Mouse (Mus musculus) forebrain, embryonic 11.5 days (tissue): ENCODE measurements at regions not wholly inside any gene's neighbourhood (a gene's known extent, or its start where the extent isn't known, plus 50 kb on each side); places are given as distances from the start of the nearest gene placed in this dataset.

ENCODE experiments used
- ATAC-seq: fragments of 200-750 bp; cut with Nextera tagmentation; replicated peaks from 2 replicates; pipeline ENCODE4 v1.8.0; 2017; ENCODE audit warnings: moderate TSS enrichment; ENCODE audit not compliant: low FRiP score
- DNase-seq: peaks from one replicate; pipeline ENCODE4 v3.0.0-alpha.2; 2017; ENCODE audit warnings: low spot score
- H3K27ac ChIP-seq: fragments of 300-500 bp; sonication (generic); 2 replicates; pipeline ENCODE4 v1.5.1; 2014; ENCODE audit warnings: low read depth, low read length
- H3K27me3 ChIP-seq: fragments of 300-500 bp; sonication (generic); 2 replicates; pipeline ENCODE4 v1.6.1; 2014; ENCODE audit warnings: mild to moderate bottlenecking, low read length, mixed read lengths; ENCODE audit not compliant: control insufficient read depth, insufficient read depth
- H3K36me3 ChIP-seq: fragments of 300-500 bp; sonication (generic); 2 replicates; pipeline ENCODE4 v1.6.1; 2014; ENCODE audit warnings: mild to moderate bottlenecking, low read length, moderate library complexity, mixed read lengths; ENCODE audit not compliant: control insufficient read depth, insufficient read depth
- H3K4me1 ChIP-seq: fragments of 300-500 bp; sonication (generic); replicated peaks from 2 replicates; pipeline ENCODE4 v1.6.1; 2014; ENCODE audit warnings: low read length, mixed read lengths; ENCODE audit not compliant: control insufficient read depth, insufficient read depth
- H3K4me2 ChIP-seq: fragments of 300-500 bp; sonication (generic); 2 replicates; pipeline ENCODE4 v1.6.1; 2014; ENCODE audit warnings: low read depth, mild to moderate bottlenecking, low read length, moderate library complexity, mixed read lengths; ENCODE audit not compliant: severe bottlenecking
- H3K4me3 ChIP-seq: fragments of 300-500 bp; sonication (generic); 2 replicates; pipeline ENCODE4 v1.5.1; 2014; ENCODE audit warnings: low read depth, low read length
- H3K9ac ChIP-seq: fragments of 300-500 bp; sonication (generic); 2 replicates; pipeline ENCODE4 v1.6.1; 2014; ENCODE audit warnings: low read length
- H3K9me3 ChIP-seq: fragments of 300-500 bp; sonication (generic); 2 replicates; pipeline ENCODE4 v1.6.1; 2016; ENCODE audit warnings: low read length, mixed read lengths; ENCODE audit not compliant: control insufficient read depth
- WGBS: fragments of 180-500 bp; shearing (Covaris S2); extraction: QIAGEN DNeasy Blood & Tissue Kit; methylation state at CpG from one replicate; pipeline ENCODE4 v1.1.7; 2014; 5-methylcytosine and 5-hydroxymethylcytosine counted together

GRCm38 (mm10) chr13:115400706-115401215, 299.0 kb upstream of the Itga1 start:
- no peak overlapping the region for H3K9ac ChIP-seq
- H3K9me3 ChIP-seq = no peaks in the 10 kb centered on the region
- H3K27me3 ChIP-seq = no peaks in the 10 kb centered on the region
- DNase-seq (no peak), ATAC-seq (no peak)
- no peak overlapping the region for H3K27ac ChIP-seq
- H3K4me2 ChIP-seq = no peak overlapping the region
- no peaks in the 10 kb centered on the region for H3K4me1 ChIP-seq
- 55% methylated on average over 4 of the region's 4 CpGs for WGBS
- no peak overlapping the region for H3K4me3 ChIP-seq
- H3K36me3 ChIP-seq = no peaks in the 10 kb centered on the region

DNA sequence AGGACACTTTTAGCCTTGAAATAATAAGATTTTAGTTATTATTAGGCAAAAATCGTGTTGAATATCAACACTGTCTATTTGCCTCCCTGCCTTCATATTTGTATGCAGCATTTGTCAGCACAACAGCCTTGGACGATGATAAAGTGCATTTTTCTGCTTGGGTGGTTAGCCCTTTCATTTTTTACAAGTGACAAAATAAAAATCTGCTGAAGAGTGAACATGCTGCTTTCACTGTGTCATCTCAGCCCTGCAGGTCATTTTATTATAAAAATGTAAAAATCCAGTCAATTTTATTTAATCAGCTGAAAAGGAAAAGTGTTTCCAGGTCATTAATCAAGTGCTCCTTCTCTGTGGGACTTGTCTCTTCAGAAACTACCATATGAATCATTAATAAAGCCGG, 277.9 kb upstream of the Itga1 start:
- ATAC-seq = no peak
- no peaks in the 10 kb centered on the region for H3K4me1 ChIP-seq

DNA sequence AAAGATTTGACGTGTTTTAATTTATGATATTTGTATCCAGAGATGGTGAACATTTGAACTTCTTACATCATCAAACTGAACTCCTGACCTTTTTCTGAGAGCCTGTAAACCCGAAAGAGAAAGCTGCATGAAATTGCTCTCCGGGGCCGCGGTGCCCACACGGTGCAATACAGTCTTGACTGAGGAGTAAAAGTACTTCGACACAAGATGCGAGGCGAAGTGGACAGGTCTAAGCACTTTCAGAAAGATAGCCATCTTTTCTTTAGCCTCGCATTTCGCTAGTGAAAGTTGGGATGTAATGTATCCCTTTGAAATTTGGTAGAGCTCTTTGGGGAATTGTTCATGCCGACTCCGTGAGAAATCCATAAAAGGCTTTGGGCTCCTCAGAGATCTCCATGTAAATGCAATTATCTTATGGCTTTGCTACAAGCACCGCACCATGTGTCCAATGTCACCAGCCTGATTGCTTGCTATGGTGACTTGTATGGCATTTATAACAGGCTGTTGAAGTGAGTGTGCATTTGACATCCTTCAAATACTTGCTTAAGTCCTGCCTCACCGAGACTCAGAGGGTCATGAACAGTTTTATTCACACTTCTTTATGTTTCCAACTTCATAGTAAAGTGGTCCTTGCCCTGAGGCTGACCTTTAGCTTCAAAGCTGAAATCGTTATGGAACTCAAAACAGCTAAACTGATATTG, 274.6 kb upstream of the Itga1 start:
- no peaks in the 10 kb centered on the region for H3K36me3 ChIP-seq
- H3K27me3 ChIP-seq = no peaks in the 10 kb centered on the region
- ATAC-seq (no peak), DNase-seq (no peak)
- no peaks in the 10 kb centered on the region for H3K4me1 ChIP-seq
- no peak overlapping the region for H3K27ac ChIP-seq
- no peak overlapping the region for H3K4me3 ChIP-seq
- no peaks in the 10 kb centered on the region for H3K9me3 ChIP-seq
- no peak overlapping the region for H3K4me2 ChIP-seq
- WGBS = 82% methylated on average over 16 of the region's 16 CpGs
- no peak overlapping the region for H3K9ac ChIP-seq

More for the DNA sequence above, 277.9 kb upstream of the Itga1 start:
- H3K4me3 ChIP-seq = no peak overlapping the region
- DNase-seq = no peak
- 66% methylated on average over 3 of the region's 3 CpGs for WGBS
- no peaks in the 10 kb centered on the region for H3K9me3 ChIP-seq
- no peaks in the 10 kb centered on the region for H3K36me3 ChIP-seq
- H3K4me2 ChIP-seq = no peak overlapping the region
- no peak overlapping the region for H3K27ac ChIP-seq
- H3K27me3 ChIP-seq = no peaks in the 10 kb centered on the region
- H3K9ac ChIP-seq = no peak overlapping the region

- no peak for DNase-seq
- 89% methylated on average over 8 of the region's 8 CpGs for WGBS
- Histone ChIP-seq H3K4me3 (no peak overlapping the region), H3K27me3 (no peaks in the 10 kb centered on the region), H3K9me3 (no peaks in the 10 kb centered on the region), H3K4me2 (no peak overlapping the region), H3K27ac (no peak overlapping the region), H3K4me1 (no peaks in the 10 kb centered on the region), H3K36me3 (no peaks in the 10 kb centered on the region), H3K9ac (no peak overlapping the region)
- ATAC-seq = no peak
Measured at GRCm38 (mm10) chr13:115361457-115361856, 259.7 kb upstream of the Itga1 start.

DNA sequence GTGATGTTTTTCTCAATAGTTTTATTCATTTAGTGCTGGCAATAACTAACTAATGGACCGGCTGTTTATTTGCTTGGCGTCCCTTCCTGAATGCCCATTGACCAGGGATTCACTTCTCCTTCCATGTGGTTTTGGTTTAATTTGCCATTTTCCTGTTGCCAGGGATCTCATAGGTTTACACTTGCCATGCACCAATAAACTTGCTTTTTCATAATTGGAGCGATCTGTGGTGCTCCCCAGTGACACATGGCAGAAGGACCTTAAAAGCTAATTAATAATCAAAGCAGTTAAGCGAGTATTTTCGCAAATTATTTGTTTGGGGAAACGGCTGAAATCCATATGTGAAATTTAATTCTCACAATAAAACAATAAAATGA, 245.2 kb upstream of the Itga1 start:
- 85% methylated on average over 6 of the region's 6 CpGs for WGBS
- Histone ChIP-seq H3K9me3 (no peaks in the 10 kb centered on the region), H3K4me2 (no peak overlapping the region), H3K27ac (no peak overlapping the region), H3K4me3 (no peak overlapping the region), H3K27me3 (no peaks in the 10 kb centered on the region), H3K4me1 (no peaks in the 10 kb centered on the region), H3K36me3 (no peaks in the 10 kb centered on the region), H3K9ac (no peak overlapping the region)
- DNase-seq (no peak), ATAC-seq (no peak)

- no peaks in the 10 kb centered on the region for H3K4me1 ChIP-seq
- WGBS = 90% methylated on average over 20 of the region's 20 CpGs
- DNase-seq = no peak
- no peaks in the 10 kb centered on the region for H3K36me3 ChIP-seq
- H3K27me3 ChIP-seq = no peaks in the 10 kb centered on the region
- no peaks in the 10 kb centered on the region for H3K9me3 ChIP-seq
- no peak for ATAC-seq
- no peak overlapping the region for H3K27ac ChIP-seq
- H3K9ac ChIP-seq = no peak overlapping the region
- H3K4me2 ChIP-seq = no peak overlapping the region
- no peak overlapping the region for H3K4me3 ChIP-seq
Measured at GRCm38 (mm10) chr13:115346115-115347021, 244.6 kb upstream of the Itga1 start.

DNA sequence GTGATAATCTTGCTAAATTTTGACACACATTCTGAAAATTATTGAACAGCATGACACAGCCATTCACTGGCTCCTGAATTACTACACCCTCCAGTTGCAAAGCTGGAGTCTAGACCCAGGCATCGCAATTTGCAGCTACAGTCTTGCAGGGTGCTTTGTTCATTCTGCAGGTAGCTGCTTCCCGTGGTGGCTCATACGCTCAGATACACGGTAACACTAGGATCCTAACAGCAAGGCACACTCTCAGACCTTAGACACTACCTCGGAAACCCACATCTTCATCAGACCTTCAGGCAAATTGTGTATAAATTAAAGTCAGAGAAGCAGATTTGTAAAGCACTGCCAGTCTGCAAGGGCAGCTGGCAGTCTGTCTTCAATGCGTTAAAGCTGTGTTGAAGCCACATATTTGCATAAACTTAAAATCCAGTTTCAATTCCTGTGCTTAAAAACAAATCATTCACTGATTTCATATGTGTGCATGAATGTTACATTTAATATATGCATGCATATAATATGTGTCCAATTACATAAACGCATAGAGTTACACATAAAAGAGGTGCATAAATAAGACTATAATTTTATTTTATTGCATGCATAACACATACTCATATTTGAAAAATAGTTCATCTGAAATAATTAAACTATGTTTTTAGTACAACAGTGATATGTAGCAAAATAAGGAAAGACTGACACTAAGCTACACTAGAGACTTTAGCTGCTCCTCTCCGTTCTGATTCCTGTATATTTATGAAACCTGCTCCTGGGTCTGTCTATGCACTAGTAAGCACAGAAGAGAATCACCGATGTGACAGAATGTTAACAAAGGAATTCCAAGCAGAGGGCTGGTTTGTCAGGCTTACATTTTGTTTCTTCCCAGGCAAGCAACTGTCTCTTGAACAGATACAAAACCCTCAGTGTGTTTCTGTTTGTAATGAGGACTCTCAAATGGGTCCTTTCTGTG, 227.5 kb upstream of the Itga1 start:
- Histone ChIP-seq H3K9me3 (no peaks in the 10 kb centered on the region), H3K27ac (no peak overlapping the region), H3K4me3 (no peak overlapping the region), H3K36me3 (no peaks in the 10 kb centered on the region), H3K4me1 (no peaks in the 10 kb centered on the region), H3K27me3 (no peaks in the 10 kb centered on the region), H3K9ac (no peak overlapping the region), H3K4me2 (no peak overlapping the region)
- ATAC-seq (0 out of 2 replicates have a peak, but pooled peaks have one; percentile 13), DNase-seq (no peak)
- WGBS = 56% methylated on average over 9 of the region's 9 CpGs

DNA sequence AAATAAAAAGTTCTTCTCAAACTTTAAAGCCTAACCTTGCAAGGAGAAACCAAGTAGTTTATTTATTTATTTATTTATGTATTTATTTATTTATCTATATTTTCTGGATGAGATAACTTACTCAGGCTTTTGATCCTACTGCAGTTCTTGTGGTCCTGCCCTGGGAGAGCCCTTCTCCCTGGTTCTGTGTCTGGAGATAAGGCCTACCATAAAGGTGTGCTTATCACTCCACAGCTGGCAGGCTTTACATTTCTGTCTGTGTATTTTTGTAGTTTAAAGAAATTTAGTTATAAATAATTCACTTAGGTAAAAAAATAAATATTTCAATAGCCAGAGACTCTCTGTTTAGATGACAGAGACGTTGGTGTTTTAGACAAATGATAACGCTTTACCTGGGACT, 224.5 kb upstream of the Itga1 start:
- H3K27ac ChIP-seq = no peak overlapping the region
- ATAC-seq = no peak
- no peaks in the 10 kb centered on the region for H3K36me3 ChIP-seq
- DNase-seq = no peak
- H3K4me1 ChIP-seq = no peaks in the 10 kb centered on the region
- no peaks in the 10 kb centered on the region for H3K9me3 ChIP-seq
- H3K9ac ChIP-seq = no peak overlapping the region
- WGBS = 96% methylated on average over 2 of the region's 2 CpGs
- no peak overlapping the region for H3K4me3 ChIP-seq
- no peaks in the 10 kb centered on the region for H3K27me3 ChIP-seq
- no peak overlapping the region for H3K4me2 ChIP-seq
